Mouse (Mus musculus) megakaryocyte, adult 5-6 weeks (primary cell): ENCODE data around the gene Rsad2. TPM values are rescaled to one million over a fixed set of nuclear protein-coding genes. Genes with fewer than 3 reads are reported as not detected.
"Not testable (repeated sequence)": the region's sequence is repeated elsewhere in the genome, so short reads cannot be mapped to it uniquely, and the experiment has no call there.

ENCODE experiments used
- ATAC-seq: 2 replicates; pipeline ENCODE4 v1.8.0; 2016; ENCODE audit warnings: mild to moderate bottlenecking, inconsistent platforms; ENCODE audit not compliant: poor library complexity, severe bottlenecking
- total RNA-seq, 2 experiments: library from RNA; stranded (forward) in 1 of 2; stranded (reverse) in 1 of 2; fragments of 153-499, 151-499 nt in 1 of 2; fragments of 221-1000, 200-1000 nt in 1 of 2; gene quantifications; 2 replicates each; pipeline versions ENCODE4 v1.2.3 to v1.2.4; 2015 to 2017

The Rsad2 gene
- total RNA-seq (2015), result 7.7 and 9.2 TPM in 2 replicates
- 9.3 and 10.2 TPM in 2 replicates for total RNA-seq (2017)

GRCm38 (mm10) chr12:26456028-26456698 lies at the start of gene Rsad2:
Gene Rsad2 (minus strand): TSS chr12:26456452.
- ATAC-seq, result peak; percentile 79

GRCm38 (mm10) chr12:26501042-26501441 lies 44.8 kb upstream of the Rsad2 start:
- no peak for ATAC-seq

GRCm38 (mm10) chr12:26489942-26490341 lies 33.7 kb upstream of the Rsad2 start:
- no peak for ATAC-seq

- no peak for ATAC-seq
These were observed 32.5 kb upstream of the Rsad2 start for GRCm38 (mm10) chr12:26488617-26489274.

GRCm38 (mm10) chr12:26487874-26488616 lies 31.8 kb upstream of the Rsad2 start:
- peak; percentile 59 for ATAC-seq

GRCm38 (mm10) chr12:26485738-26486580 lies 29.7 kb upstream of the Rsad2 start:
- ATAC-seq, result not testable (repeated sequence)

GRCm38 (mm10) chr12:26478196-26479004 lies 22.1 kb upstream of the Rsad2 start:
- ATAC-seq, result no peak

GRCm38 (mm10) chr12:26477198-26477597 lies 20.9 kb upstream of the Rsad2 start:
- no peak for ATAC-seq

GRCm38 (mm10) chr12:26473746-26474145 lies 17.5 kb upstream of the Rsad2 start:
- no peak for ATAC-seq

GRCm38 (mm10) chr12:26472770-26473481 lies 16.7 kb upstream of the Rsad2 start:
- ATAC-seq, result no peak

GRCm38 (mm10) chr12:26471376-26471775 lies 15.1 kb upstream of the Rsad2 start:
- no peak for ATAC-seq

- ATAC-seq, result no peak
These were observed 13.8 kb upstream of the Rsad2 start for GRCm38 (mm10) chr12:26470042-26470409.

- peak; percentile 92 for ATAC-seq
These were observed 13.1 kb upstream of the Rsad2 start, which contains the start of gene Cmpk2 for GRCm38 (mm10) chr12:26469098-26470041. Gene Cmpk2 (plus strand): TSS chr12:26469204.

GRCm38 (mm10) chr12:26465600-26465999 lies 9.3 kb upstream of the Rsad2 start:
- no peak for ATAC-seq

GRCm38 (mm10) chr12:26460091-26460490 lies 3.8 kb upstream of the Rsad2 start:
- ATAC-seq, result peak; percentile 86

GRCm38 (mm10) chr12:26454682-26455081 lies 1.6 kb downstream of the Rsad2 start:
- ATAC-seq, result no peak

- no peak for ATAC-seq
These were observed 3.3 kb downstream of the Rsad2 start for GRCm38 (mm10) chr12:26452951-26453350.

- ATAC-seq, result peak; percentile 61
These were observed 5.1 kb downstream of the Rsad2 start for GRCm38 (mm10) chr12:26451150-26451549.
